Mouse (Mus musculus) layer of hippocampus, postnatal 14 days (tissue): Measurements from ENCODE around the gene Ano3. TPM values are rescaled to one million over a fixed set of nuclear protein-coding genes. Genes with fewer than 3 reads are reported as not detected.

Experiments used
- total RNA-seq, 2 experiments: library from RNA; stranded (reverse); gene quantifications; 2 replicates each; pipeline ENCODE4 v1.2.3; 2021

Ano3 gene
- total RNA-seq, 2 experiments from 2014 or later, result 30.8 to 31.2 TPM

Other genes starting within 250 kb of the Ano3 start
- gene Muc15, start 229.6 kb downstream of the Ano3 start, total RNA-seq, result under 1 TPM; 0.16 to 0.31 TPM
- gene Gm13941, start 155.1 kb upstream of the Ano3 start, total RNA-seq, result not detected
- gene Gm15130, start 202.0 kb upstream of the Ano3 start, total RNA-seq, result not detected